Mouse (Mus musculus): ENCODE data around the gene Tspoap1. TPM values are rescaled to one million over a fixed set of nuclear protein-coding genes. Genes with fewer than 3 reads are reported as not detected.

Gene Tspoap1
- polyA plus RNA-seq, 1 experiment from 2014 or later: 8.2 TPM

DNA sequence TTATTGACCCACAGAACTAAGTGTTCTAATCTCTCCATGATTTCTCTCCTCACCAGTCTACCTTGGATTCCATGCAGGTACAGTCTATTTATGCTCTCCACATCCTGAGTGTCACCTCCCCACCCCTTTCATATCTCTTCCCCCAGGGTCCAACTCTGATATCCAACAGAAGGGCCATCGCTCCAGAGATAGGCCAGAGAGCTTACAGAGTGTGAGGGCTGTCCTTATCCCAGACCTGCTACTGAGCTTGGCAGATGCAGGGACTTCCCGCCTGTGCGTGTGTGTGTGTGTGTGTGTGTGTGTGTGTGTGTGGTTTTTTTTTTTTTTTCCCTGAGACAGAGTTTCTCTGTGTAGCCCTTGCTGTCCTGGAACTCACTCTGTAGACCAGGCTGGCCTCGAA is 8.4 kb downstream of the Tspoap1 start:
- no peak for DNase-seq (ENCODE audit: low spot score)
- Histone ChIP-seq H3K27me3 (ENCODE audit: low read depth, poor library complexity, severe bottlenecking) (peaks cover 49% of the 10 kb centered on the region), H3K27ac (replicated peaks) (no peak overlapping the region), H3K36me3 (peaks cover 11% of the 10 kb centered on the region; the same call in 1 of the 2 replicates), H3K4me1 (peaks cover 15% of the 10 kb centered on the region), H3K9me3 (replicated peaks) (no peaks in the 10 kb centered on the region), H3K4me3 (no peak overlapping the region)
- 92% methylated on average over 4 of the region's 4 CpGs for WGBS

DNA sequence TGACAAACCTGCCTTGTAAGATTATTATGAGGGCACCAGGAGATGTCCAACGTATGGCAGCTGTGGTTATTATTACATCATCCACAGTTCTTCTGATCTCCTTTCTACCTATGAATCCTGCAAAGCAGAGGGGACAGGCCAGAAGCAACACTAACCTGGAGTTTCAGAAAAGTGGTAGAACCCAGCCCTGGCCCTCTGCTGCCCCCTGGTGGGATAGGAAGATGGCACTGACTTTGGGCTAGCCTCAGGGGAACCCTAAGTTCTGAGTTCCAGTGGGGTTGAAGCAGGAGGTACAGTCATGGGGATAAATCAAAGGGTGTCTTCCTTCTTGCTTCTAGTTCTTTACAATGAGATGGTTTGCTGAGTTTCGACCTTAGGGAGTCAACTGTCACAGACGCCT is 10.6 kb downstream of the Tspoap1 start:
- Histone ChIP-seq H3K27ac (replicated peaks) (no peak overlapping the region), H3K4me3 (no peak overlapping the region), H3K9me3 (replicated peaks) (no peaks in the 10 kb centered on the region), H3K36me3 (peaks cover 11% of the 10 kb centered on the region; the same call in 1 of the 2 replicates), H3K4me1 (peaks cover 8% of the 10 kb centered on the region; the same call in 1 of the 2 replicates), H3K27me3 (ENCODE audit: low read depth, poor library complexity, severe bottlenecking) (peaks cover 30% of the 10 kb centered on the region)
- WGBS: 60% methylated on average over 3 of the region's 3 CpGs
- peak; percentile 57 for DNase-seq (ENCODE audit: low spot score)

DNA sequence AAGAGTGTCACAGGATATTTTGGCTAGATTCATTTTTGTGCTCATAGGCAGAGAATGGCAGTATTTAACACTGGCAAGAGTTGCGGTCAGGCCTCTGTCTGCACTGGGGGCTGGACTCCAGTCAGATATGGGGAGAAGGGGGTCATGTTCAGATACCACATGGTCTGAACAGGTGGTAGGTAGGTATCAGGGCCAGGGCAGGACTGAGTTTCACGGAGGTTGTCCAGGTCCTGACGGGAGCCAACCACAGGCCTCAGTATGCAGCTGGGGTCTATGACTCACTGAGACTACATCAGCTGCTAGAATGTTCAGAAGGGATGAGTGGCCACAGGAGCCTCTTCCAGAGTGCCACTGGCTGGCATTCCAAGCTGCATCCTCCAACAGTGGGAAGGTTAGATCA is 12.0 kb downstream of the Tspoap1 start:
- H3K9me3 ChIP-seq (replicated peaks): no peaks in the 10 kb centered on the region
- H3K27me3 ChIP-seq (ENCODE audit: low read depth, poor library complexity, severe bottlenecking): peaks cover 30% of the 10 kb centered on the region
- peaks cover 11% of the 10 kb centered on the region; the same call in 1 of the 2 replicates for H3K36me3 ChIP-seq
- no peak for DNase-seq (ENCODE audit: low spot score)
- H3K27ac ChIP-seq (replicated peaks): no peak overlapping the region
- WGBS: 94% methylated on average over 3 of the region's 3 CpGs
- no peak overlapping the region for H3K4me3 ChIP-seq
- peaks cover 11% of the 10 kb centered on the region for H3K4me1 ChIP-seq

DNA sequence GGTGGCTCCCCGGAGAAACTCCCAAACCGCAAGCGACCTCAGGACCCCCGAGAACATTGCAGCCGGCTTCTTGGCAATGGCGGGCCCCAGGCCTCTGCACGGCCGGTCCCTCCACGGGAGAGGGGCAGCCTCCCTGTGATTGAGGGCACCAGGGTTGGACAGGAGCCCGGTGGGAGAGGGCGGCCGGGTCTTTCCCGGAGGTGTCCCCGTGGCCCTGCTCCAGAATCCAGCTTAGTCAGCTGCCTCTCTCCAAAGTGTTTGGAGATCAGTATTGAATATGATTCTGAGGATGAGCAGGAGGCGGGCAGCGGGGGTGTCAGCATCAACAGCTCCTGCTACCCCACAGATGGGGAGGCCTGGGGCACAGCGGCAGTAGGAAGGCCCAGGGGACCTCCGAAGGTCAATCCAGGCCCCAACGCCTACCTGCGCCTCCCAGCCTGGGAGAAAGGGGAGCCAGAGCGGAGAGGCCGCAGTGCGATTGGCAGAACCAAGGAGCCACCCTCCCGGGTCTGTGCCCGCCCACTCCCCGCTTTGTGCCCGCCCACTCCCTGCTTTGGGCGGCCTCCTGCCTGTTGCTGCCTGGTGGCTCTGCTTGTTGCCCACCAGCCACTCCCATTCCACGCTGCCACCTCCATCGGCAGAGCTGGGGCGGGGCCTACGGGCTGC is 17.9 kb downstream of the Tspoap1 start:
- peak overlapping the region; percentile 51 for H3K4me3 ChIP-seq
- DNase-seq (ENCODE audit: low spot score): peak; percentile 79
- 10% methylated on average over 32 of the region's 32 CpGs for WGBS
- H3K27ac ChIP-seq (replicated peaks): peak overlapping the region; percentile 79
- H3K9me3 ChIP-seq (replicated peaks): no peaks in the 10 kb centered on the region
- peaks cover 30% of the 10 kb centered on the region for H3K4me1 ChIP-seq
- peaks cover 55% of the 10 kb centered on the region for H3K27me3 ChIP-seq (ENCODE audit: low read depth, poor library complexity, severe bottlenecking)
- H3K36me3 ChIP-seq: no peaks in the 10 kb centered on the region; the same call in 1 of the 2 replicates

DNA sequence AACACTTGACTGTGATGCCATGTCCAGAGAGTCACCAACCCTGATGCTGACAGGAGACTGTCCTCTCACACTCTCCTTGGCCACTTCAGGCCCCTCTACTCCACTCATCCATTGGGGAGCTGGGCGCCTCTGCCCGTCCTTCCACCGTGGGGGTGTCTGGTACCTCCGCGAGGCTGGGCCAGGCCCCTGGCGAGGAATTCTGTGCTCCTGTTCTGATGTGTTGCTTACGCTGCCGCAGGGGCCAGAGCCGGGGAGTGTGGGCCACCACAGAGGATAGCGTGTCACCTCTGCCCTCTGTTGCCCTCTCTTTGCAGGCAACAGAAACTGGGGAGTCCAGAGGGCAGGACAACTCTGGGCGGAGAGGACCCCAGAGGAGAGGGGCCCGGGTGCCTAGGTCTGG is 18.6 kb downstream of the Tspoap1 start:
- DNase-seq (ENCODE audit: low spot score): no peak
- Histone ChIP-seq H3K36me3 (no peaks in the 10 kb centered on the region; the same call in 1 of the 2 replicates), H3K27me3 (ENCODE audit: low read depth, poor library complexity, severe bottlenecking) (peaks cover 55% of the 10 kb centered on the region), H3K9me3 (replicated peaks) (no peaks in the 10 kb centered on the region), H3K4me3 (peak overlapping the region; percentile 51), H3K4me1 (peaks cover 30% of the 10 kb centered on the region), H3K27ac (replicated peaks) (0 out of 2 replicates have a peak overlapping the region, but pooled peaks have one; percentile 79)
- WGBS: 41% methylated on average over 12 of the region's 12 CpGs

DNA sequence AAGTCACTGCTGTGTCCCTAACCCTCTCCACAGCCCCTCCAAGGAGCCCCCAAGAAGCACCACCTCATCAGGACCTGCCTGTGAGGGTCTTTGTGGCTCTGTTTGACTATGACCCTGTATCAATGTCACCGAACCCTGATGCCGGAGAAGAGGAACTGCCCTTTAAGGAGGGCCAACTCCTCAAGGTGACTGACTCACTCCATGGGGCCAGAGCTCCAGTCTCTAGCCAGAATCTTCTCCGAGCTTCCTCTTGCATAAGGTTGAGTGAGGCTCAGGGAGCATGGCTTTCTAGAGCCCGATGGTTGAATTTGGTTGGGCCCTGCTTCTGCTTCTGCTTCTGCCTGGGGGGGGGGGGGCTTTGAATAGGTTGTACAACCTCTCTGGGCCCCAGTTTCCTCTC is 19.1 kb downstream of the Tspoap1 start:
- Histone ChIP-seq H3K4me1 (peaks cover 30% of the 10 kb centered on the region), H3K27me3 (ENCODE audit: low read depth, poor library complexity, severe bottlenecking) (peaks cover 55% of the 10 kb centered on the region), H3K36me3 (no peaks in the 10 kb centered on the region; the same call in 1 of the 2 replicates), H3K9me3 (replicated peaks) (no peaks in the 10 kb centered on the region), H3K4me3 (0 out of 2 replicates have a peak overlapping the region, but pooled peaks have one; percentile 51), H3K27ac (replicated peaks) (0 out of 2 replicates have a peak overlapping the region, but pooled peaks have one; percentile 79)
- no peak for DNase-seq (ENCODE audit: low spot score)
- 84% methylated on average over 4 of the region's 4 CpGs for WGBS

DNA sequence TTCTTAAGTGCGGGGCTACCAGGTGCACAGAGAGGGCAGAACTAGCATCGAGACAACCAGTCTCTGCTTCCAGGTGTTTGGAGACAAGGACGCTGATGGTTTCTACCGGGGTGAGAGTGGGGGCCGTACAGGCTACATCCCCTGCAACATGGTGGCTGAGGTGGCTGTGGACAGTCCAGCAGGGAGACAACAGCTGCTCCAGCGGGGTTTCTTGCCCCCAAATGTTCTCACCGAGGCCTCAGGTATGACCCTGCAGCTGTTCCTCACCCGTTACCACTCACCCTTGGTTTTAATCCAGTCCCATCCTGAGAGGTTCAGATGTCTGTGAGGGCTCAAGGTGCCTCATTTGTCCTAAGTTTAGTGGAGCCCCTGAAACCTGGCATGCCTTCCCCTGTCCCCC is 19.8 kb downstream of the Tspoap1 start:
- no peak overlapping the region for H3K4me3 ChIP-seq
- no peak for DNase-seq (ENCODE audit: low spot score)
- H3K36me3 ChIP-seq: no peaks in the 10 kb centered on the region; the same call in 1 of the 2 replicates
- peaks cover 22% of the 10 kb centered on the region for H3K4me1 ChIP-seq
- peaks cover 55% of the 10 kb centered on the region for H3K27me3 ChIP-seq (ENCODE audit: low read depth, poor library complexity, severe bottlenecking)
- no peaks in the 10 kb centered on the region for H3K9me3 ChIP-seq (replicated peaks)
- H3K27ac ChIP-seq (replicated peaks): no peak overlapping the region
- WGBS: 87% methylated on average over 8 of the region's 8 CpGs

DNA sequence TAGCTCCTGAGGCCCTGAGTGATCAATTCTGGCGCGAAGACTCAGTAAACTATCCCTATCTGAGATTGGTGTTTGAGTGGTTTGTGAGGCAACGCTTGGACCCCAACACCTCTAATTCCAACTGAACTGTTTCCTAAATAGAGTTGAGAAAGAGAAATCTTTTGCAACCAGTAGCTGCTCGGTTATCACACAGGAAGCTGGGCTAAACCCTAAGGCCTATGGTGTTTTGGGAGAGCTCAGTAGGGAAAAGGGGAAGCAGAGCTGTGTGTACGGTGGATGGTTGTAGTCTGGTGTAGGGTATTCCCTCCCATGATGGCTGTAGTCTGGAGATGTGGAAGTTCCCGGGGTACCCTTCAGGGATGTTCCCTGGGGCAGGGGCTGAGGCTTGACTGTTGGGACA is 29.7 kb downstream of the Tspoap1 start:
- Histone ChIP-seq H3K4me3 (no peak overlapping the region), H3K27ac (replicated peaks) (no peak overlapping the region), H3K36me3 (no peaks in the 10 kb centered on the region), H3K9me3 (replicated peaks) (no peaks in the 10 kb centered on the region), H3K4me1 (no peaks in the 10 kb centered on the region), H3K27me3 (ENCODE audit: low read depth, poor library complexity, severe bottlenecking) (peaks cover 13% of the 10 kb centered on the region; the same call in 1 of the 2 replicates)
- WGBS: 89% methylated on average over 6 of the region's 6 CpGs
- DNase-seq (ENCODE audit: low spot score): no peak

DNA sequence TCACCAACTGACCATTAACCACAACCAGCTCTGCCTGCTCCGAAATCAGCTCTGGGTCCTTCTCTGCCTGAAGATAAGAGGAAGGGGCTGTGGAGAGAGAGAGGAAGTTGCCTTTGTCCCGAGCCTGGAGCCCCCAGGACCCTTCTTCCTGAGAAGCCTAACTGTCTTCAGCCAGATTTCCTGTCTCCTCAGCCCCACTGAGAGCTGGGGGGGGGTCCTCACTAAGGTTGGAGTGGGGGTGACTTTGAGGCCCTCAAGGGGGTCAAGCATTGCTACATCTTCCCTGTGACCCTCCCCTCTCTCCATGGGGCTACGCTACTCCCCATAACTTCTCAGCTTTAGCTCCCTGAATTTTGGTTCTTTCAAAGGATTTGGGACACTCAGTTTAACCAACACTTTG is 33.1 kb downstream of the Tspoap1 start, which contains the start of gene Mpo:
Gene Mpo, plus strand, starts transcription at position 122 of the 400 bp plus-strand sequence.
- no peak within 1 kb of the TSS for H3K4me3 ChIP-seq
- no peaks in the 10 kb centered on the region for H3K9me3 ChIP-seq (replicated peaks)
- H3K4me1 ChIP-seq: peaks cover 21% of the 10 kb centered on the region
- H3K27me3 ChIP-seq (ENCODE audit: low read depth, poor library complexity, severe bottlenecking): peaks cover 22% of the 10 kb centered on the region
- no peaks in the 10 kb centered on the region for H3K36me3 ChIP-seq
- H3K27ac ChIP-seq (replicated peaks): no peak within 1 kb of the TSS
- WGBS: 77% methylated on average over 3 of the region's 3 CpGs
- no peak for DNase-seq (ENCODE audit: low spot score)

DNA sequence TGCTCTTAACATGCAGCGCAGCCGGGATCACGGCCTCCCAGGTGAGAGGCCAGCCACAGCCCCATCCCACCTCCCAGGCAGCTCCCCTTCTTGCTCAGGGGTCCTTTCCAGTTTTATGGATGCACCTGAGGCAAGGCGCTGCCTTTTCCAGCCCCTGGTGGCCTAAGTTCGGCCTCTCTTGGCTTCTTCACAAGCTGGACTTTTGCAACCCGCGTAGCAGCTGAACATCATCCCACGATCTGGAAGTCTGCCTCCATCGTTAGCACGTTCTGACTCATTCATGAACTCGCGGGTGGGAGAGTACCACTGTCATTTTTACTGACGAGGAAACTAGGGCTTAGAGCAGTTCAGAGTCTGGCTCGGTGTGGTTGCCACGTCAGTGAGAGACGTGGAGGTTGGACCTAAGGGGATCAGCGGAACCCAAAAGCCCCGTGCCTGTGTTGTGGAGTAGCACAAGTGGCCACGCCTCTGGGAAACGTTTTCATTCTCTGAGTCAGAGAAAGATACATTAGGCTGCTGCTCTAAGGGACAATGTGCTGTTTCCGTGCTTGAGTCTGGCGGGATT is 41.5 kb downstream of the Tspoap1 start:
- Histone ChIP-seq H3K4me1 (peaks cover 18% of the 10 kb centered on the region), H3K36me3 (no peaks in the 10 kb centered on the region), H3K4me3 (no peak overlapping the region), H3K27me3 (ENCODE audit: low read depth, poor library complexity, severe bottlenecking) (peaks cover 11% of the 10 kb centered on the region), H3K27ac (replicated peaks) (no peak overlapping the region), H3K9me3 (replicated peaks) (no peaks in the 10 kb centered on the region)
- DNase-seq (ENCODE audit: low spot score): no peak
- WGBS: 90% methylated on average over 22 of the region's 22 CpGs

DNA sequence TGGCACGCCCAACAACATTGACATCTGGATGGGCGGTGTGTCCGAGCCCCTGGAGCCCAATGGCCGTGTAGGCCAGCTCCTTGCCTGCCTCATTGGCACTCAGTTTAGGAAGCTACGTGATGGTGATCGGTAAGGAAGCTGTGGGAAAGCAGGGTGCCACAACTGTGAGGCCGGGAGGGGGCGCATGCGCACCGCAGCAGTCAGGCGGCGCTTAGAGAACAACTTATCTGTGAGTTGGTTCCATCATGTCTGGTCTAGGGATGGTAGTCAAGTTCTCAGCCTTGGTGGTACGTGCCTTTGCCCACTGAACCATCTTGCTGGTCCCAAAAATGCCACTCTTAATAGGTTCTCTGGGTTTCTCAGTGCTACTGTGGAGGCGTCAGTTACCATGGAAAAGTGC is 42.3 kb downstream of the Tspoap1 start:
- H3K4me1 ChIP-seq: peaks cover 10% of the 10 kb centered on the region
- H3K27ac ChIP-seq (replicated peaks): no peak overlapping the region
- no peak overlapping the region for H3K4me3 ChIP-seq
- DNase-seq (ENCODE audit: low spot score): peak; percentile 31
- H3K9me3 ChIP-seq (replicated peaks): no peaks in the 10 kb centered on the region
- H3K27me3 ChIP-seq (ENCODE audit: low read depth, poor library complexity, severe bottlenecking): peaks cover 11% of the 10 kb centered on the region; the same call in 1 of the 2 replicates
- WGBS: 54% methylated on average over 14 of the region's 14 CpGs
- H3K36me3 ChIP-seq: no peaks in the 10 kb centered on the region

DNA sequence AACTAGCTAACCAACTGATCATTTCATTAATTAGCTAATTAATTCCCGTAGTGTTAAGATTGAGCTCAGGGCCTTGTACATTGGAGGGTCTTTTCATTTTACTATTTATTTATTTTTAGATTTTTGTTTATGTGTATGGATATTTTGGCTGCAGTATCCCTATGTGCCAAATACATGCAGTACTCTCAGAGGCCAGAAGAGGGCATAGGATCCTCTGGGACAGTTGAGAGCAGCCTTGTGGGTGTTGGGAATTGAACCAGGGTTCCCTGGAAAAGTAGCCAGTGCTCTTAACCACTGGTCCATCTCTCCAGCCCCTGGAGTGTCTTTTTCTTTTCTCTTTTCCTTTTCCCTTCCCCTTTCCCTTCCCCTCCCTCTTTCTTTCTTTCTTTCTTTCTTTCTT is 45.1 kb downstream of the Tspoap1 start:
- Histone ChIP-seq H3K4me1 (peaks cover 7% of the 10 kb centered on the region), H3K27ac (replicated peaks) (no peak overlapping the region), H3K36me3 (no peaks in the 10 kb centered on the region), H3K4me3 (no peak overlapping the region), H3K9me3 (replicated peaks) (no peaks in the 10 kb centered on the region), H3K27me3 (ENCODE audit: low read depth, poor library complexity, severe bottlenecking) (peaks cover 11% of the 10 kb centered on the region; the same call in 1 of the 2 replicates)
- no peak for DNase-seq (ENCODE audit: low spot score)
- 70% methylated on average over 1 of the region's 1 CpGs for WGBS

DNA sequence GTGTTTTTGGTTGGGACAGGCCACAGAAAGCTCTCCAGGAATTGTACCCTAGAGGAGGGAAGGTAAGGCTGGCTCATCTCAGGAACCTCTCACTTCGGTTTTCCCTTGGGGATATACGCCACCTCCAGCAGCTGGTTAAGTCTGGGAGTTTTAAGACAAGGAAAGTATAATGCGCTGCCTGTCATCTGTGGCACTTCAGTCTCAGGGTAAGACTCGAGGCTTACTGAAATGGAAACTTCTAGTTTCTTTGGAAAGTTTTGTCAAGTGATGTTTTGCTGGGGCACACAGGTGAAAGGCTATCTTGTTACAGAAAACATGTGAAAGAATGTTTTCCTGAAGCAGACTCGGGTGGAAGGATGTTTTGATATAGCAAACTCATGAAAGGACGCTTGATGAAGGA is 47.1 kb downstream of the Tspoap1 start:
- H3K4me3 ChIP-seq: no peak overlapping the region
- 83% methylated on average over 6 of the region's 6 CpGs for WGBS
- no peak overlapping the region for H3K27ac ChIP-seq (replicated peaks)
- H3K36me3 ChIP-seq: no peaks in the 10 kb centered on the region
- H3K27me3 ChIP-seq (ENCODE audit: low read depth, poor library complexity, severe bottlenecking): no peaks in the 10 kb centered on the region
- H3K4me1 ChIP-seq: peaks cover 15% of the 10 kb centered on the region
- no peak for DNase-seq (ENCODE audit: low spot score)
- H3K9me3 ChIP-seq (replicated peaks): no peaks in the 10 kb centered on the region

Measured in midbrain, embryonic 10.5 days (tissue).